Mouse (Mus musculus) brain, embryonic 14.5 days (tissue): ENCODE measurements at regions not wholly inside any gene's neighbourhood (a gene's known extent, or its start where the extent isn't known, plus 50 kb on each side); places are given as distances from the start of the nearest gene placed in this dataset.

Source experiments
- CTCF ChIP-seq: fragments of 200-500 bp; IDR thresholded peaks from 2 replicates; pipeline ENCODE4 v1.5.1; 2012; ENCODE audit warnings: inconsistent platforms, mild to moderate bottlenecking, moderate library complexity, borderline replicate concordance; ENCODE audit not compliant: insufficient read depth, insufficient read length; ENCODE audit errors: extremely low read depth
- POLR2A ChIP-seq: fragments of 200-500 bp; IDR thresholded peaks from 2 replicates; pipeline ENCODE4 v1.6.1; 2012; ENCODE audit warnings: mild to moderate bottlenecking, inconsistent platforms, borderline replicate concordance; ENCODE audit not compliant: poor library complexity, insufficient read depth, insufficient read length, severe bottlenecking; ENCODE audit errors: extremely low read depth

- TF ChIP-seq CTCF (no peak), POLR2A (no peak)
These were observed 618.2 kb upstream of the Cdh8 start for GRCm38 (mm10) chr8:100034474-100034873.
